Mouse (Mus musculus): Measurements from ENCODE around the gene Serpina3m. TPM values are rescaled to one million over a fixed set of nuclear protein-coding genes. Genes with fewer than 3 reads are reported as not detected.
"Not testable (repeated sequence)": the region's sequence is repeated elsewhere in the genome, so short reads cannot be mapped to it uniquely, and the experiment has no call there.

Serpina3m gene
- total and polyA plus RNA-seq, 3 experiments: not detected

- WGBS: 50% methylated on average over 1 of the region's 1 CpGs
- no peak overlapping the region for H3K9ac ChIP-seq (ENCODE audit: low read depth, low read length)
- TF ChIP-seq CTCF (IDR thresholded peaks at IDR 0.05): no peak
- no peak for TF ChIP-seq POLR2A (IDR thresholded peaks at IDR 0.05; ENCODE audit: insufficient read depth, low read depth, low read length)
- TF ChIP-seq EP300 (IDR thresholded peaks at IDR 0.05; ENCODE audit: insufficient read depth, low read depth, low read length): no peak
These were observed 15.8 kb upstream of the Serpina3m start for GRCm38 (mm10) chr12:104322454-104322853.

GRCm38 (mm10) chr12:104331701-104332100 lies 6.6 kb upstream of the Serpina3m start:
- H3K36me3 ChIP-seq (ENCODE audit: control insufficient read depth, insufficient read depth, low read length): no peaks in the 10 kb centered on the region
- no peaks in the 10 kb centered on the region for H3K27me3 ChIP-seq (ENCODE audit: control insufficient read depth, insufficient read depth, low read length)
- no peak for DNase-seq
- 19% methylated on average over 1 of the region's 1 CpGs for WGBS
- no peaks in the 10 kb centered on the region for H3K79me2 ChIP-seq (replicated peaks; ENCODE audit: control insufficient read depth, insufficient read depth, low read length)
- H3K4me1 ChIP-seq (ENCODE audit: control insufficient read depth, insufficient read depth, low read length): no peaks in the 10 kb centered on the region
- no peak overlapping the region for H3K4me3 ChIP-seq
- TF ChIP-seq EP300 (IDR thresholded peaks at IDR 0.05; ENCODE audit: insufficient read depth, low read depth, low read length) (no peak), POLR2A (IDR thresholded peaks at IDR 0.05; ENCODE audit: insufficient read depth, low read depth, low read length) (no peak), CTCF (IDR thresholded peaks at IDR 0.05) (no peak)
- H3K9ac ChIP-seq (ENCODE audit: low read depth, low read length): no peak overlapping the region
- H3K27ac ChIP-seq: no peak overlapping the region
- intact Hi-C loops (cut with DNase I): no loop called here

More at GRCm38 (mm10) chr12:104322454-104322853, 15.8 kb upstream of the Serpina3m start:
- no peaks in the 10 kb centered on the region for H3K36me3 ChIP-seq (ENCODE audit: control insufficient read depth, insufficient read depth, low read length)
- no peak for DNase-seq
- H3K79me2 ChIP-seq (replicated peaks; ENCODE audit: control insufficient read depth, insufficient read depth, low read length): no peaks in the 10 kb centered on the region
- no peaks in the 10 kb centered on the region for H3K27me3 ChIP-seq (ENCODE audit: control insufficient read depth, insufficient read depth, low read length)
- intact Hi-C loops (cut with DNase I): no loop called here
- H3K27ac ChIP-seq: no peak overlapping the region
- no peak overlapping the region for H3K4me3 ChIP-seq
- H3K4me1 ChIP-seq (ENCODE audit: control insufficient read depth, insufficient read depth, low read length): no peaks in the 10 kb centered on the region

GRCm38 (mm10) chr12:104336873-104337272 lies 1.4 kb upstream of the Serpina3m start:
- H3K79me2 ChIP-seq (replicated peaks; ENCODE audit: control insufficient read depth, insufficient read depth, low read length); H3K9ac ChIP-seq (ENCODE audit: low read depth, low read length); H3K36me3 ChIP-seq (ENCODE audit: control insufficient read depth, insufficient read depth, low read length); intact Hi-C loops (cut with DNase I); H3K27ac ChIP-seq; H3K4me1 ChIP-seq (ENCODE audit: control insufficient read depth, insufficient read depth, low read length); DNase-seq; H3K27me3 ChIP-seq (ENCODE audit: control insufficient read depth, insufficient read depth, low read length); H3K4me3 ChIP-seq: not testable (repeated sequence)

- H3K4me3 ChIP-seq: no peak overlapping the region
- intact Hi-C loops (cut with DNase I): no loop called here
These were observed 419 bp downstream of the Serpina3m start for GRCm38 (mm10) chr12:104338705-104339104.

GRCm38 (mm10) chr12:104342489-104342888 lies 4.2 kb downstream of the Serpina3m start:
- intact Hi-C loops (cut with DNase I); H3K4me1 ChIP-seq (ENCODE audit: control insufficient read depth, insufficient read depth, low read length); H3K27ac ChIP-seq; H3K9ac ChIP-seq (ENCODE audit: low read depth, low read length); H3K27me3 ChIP-seq (ENCODE audit: control insufficient read depth, insufficient read depth, low read length); H3K36me3 ChIP-seq (ENCODE audit: control insufficient read depth, insufficient read depth, low read length); H3K4me3 ChIP-seq; DNase-seq; H3K79me2 ChIP-seq (replicated peaks; ENCODE audit: control insufficient read depth, insufficient read depth, low read length): not testable (repeated sequence)

More at GRCm38 (mm10) chr12:104338705-104339104, 419 bp downstream of the Serpina3m start:
- Histone ChIP-seq H3K27me3 (ENCODE audit: control insufficient read depth, insufficient read depth, low read length) (no peaks in the 10 kb centered on the region), H3K4me1 (ENCODE audit: control insufficient read depth, insufficient read depth, low read length) (no peaks in the 10 kb centered on the region), H3K27ac (no peak overlapping the region), H3K9ac (ENCODE audit: low read depth, low read length) (no peak overlapping the region), H3K36me3 (ENCODE audit: control insufficient read depth, insufficient read depth, low read length) (no peaks in the 10 kb centered on the region), H3K79me2 (replicated peaks; ENCODE audit: control insufficient read depth, insufficient read depth, low read length) (no peaks in the 10 kb centered on the region)
- no peak for DNase-seq
- WGBS: 86% methylated on average over 3 of the region's 3 CpGs
- TF ChIP-seq CTCF (IDR thresholded peaks at IDR 0.05): no peak
- no peak for TF ChIP-seq EP300 (IDR thresholded peaks at IDR 0.05; ENCODE audit: insufficient read depth, low read depth, low read length)
- no peak for TF ChIP-seq POLR2A (IDR thresholded peaks at IDR 0.05; ENCODE audit: insufficient read depth, low read depth, low read length)

GRCm38 (mm10) chr12:104345181-104345580 lies 6.9 kb downstream of the Serpina3m start:
- no peaks in the 10 kb centered on the region for H3K79me2 ChIP-seq (replicated peaks; ENCODE audit: control insufficient read depth, insufficient read depth, low read length)
- no peaks in the 10 kb centered on the region for H3K4me1 ChIP-seq (ENCODE audit: control insufficient read depth, insufficient read depth, low read length)
- DNase-seq: no peak
- no peak overlapping the region for H3K27ac ChIP-seq
- H3K36me3 ChIP-seq (ENCODE audit: control insufficient read depth, insufficient read depth, low read length): no peaks in the 10 kb centered on the region
- no peak overlapping the region for H3K9ac ChIP-seq (ENCODE audit: low read depth, low read length)
- no peaks in the 10 kb centered on the region for H3K27me3 ChIP-seq (ENCODE audit: control insufficient read depth, insufficient read depth, low read length)
- TF ChIP-seq POLR2A (IDR thresholded peaks at IDR 0.05; ENCODE audit: insufficient read depth, low read depth, low read length) (no peak), CTCF (IDR thresholded peaks at IDR 0.05) (no peak), EP300 (IDR thresholded peaks at IDR 0.05; ENCODE audit: insufficient read depth, low read depth, low read length) (no peak)
- intact Hi-C loops (cut with DNase I): no loop called here
- WGBS: 79% methylated on average over 2 of the region's 2 CpGs
- no peak overlapping the region for H3K4me3 ChIP-seq

- no peak for DNase-seq
- Histone ChIP-seq H3K27me3 (ENCODE audit: control insufficient read depth, insufficient read depth, low read length) (no peaks in the 10 kb centered on the region), H3K9ac (ENCODE audit: low read depth, low read length) (no peak overlapping the region), H3K27ac (no peak overlapping the region), H3K36me3 (ENCODE audit: control insufficient read depth, insufficient read depth, low read length) (no peaks in the 10 kb centered on the region), H3K4me3 (no peak overlapping the region), H3K4me1 (ENCODE audit: control insufficient read depth, insufficient read depth, low read length) (no peaks in the 10 kb centered on the region), H3K79me2 (replicated peaks; ENCODE audit: control insufficient read depth, insufficient read depth, low read length) (no peaks in the 10 kb centered on the region)
- TF ChIP-seq CTCF (IDR thresholded peaks at IDR 0.05): no peak
- no peak for TF ChIP-seq POLR2A (IDR thresholded peaks at IDR 0.05; ENCODE audit: insufficient read depth, low read depth, low read length)
- no peak for TF ChIP-seq EP300 (IDR thresholded peaks at IDR 0.05; ENCODE audit: insufficient read depth, low read depth, low read length)
- intact Hi-C loops (cut with DNase I): no loop called here
These were observed 7.4 kb downstream of the Serpina3m start for GRCm38 (mm10) chr12:104345707-104346106.
